Mouse (Mus musculus) bone marrow macrophage, adult 2 months (primary cell): ENCODE data around the gene Casp8. TPM values are rescaled to one million over a fixed set of nuclear protein-coding genes. Genes with fewer than 3 reads are reported as not detected.

ENCODE experiments used
- polyA plus RNA-seq: library from polyadenylated mRNA; stranded (reverse); fragments of >200 nt; gene quantifications from 2 replicates; pipeline ENCODE4 v1.2.4, GENCODE M21; 2012; ENCODE audit not compliant: missing spikeins, insufficient read depth, insufficient read length

Gene Casp8
- polyA plus RNA-seq, 1 experiment = 98.2 TPM

Other genes starting within 250 kb of the Casp8 start
- gene Fam126b, start 209.1 kb upstream of the Casp8 start, polyA plus RNA-seq = 5.9 and 9.1 TPM in 2 replicates
- 94.5 and 121 TPM in 2 replicates for gene Ndufb3, start 209.0 kb upstream of the Casp8 start, polyA plus RNA-seq
- not detected in 2 replicates for gene Als2cr12, start 99.4 kb upstream of the Casp8 start, polyA plus RNA-seq
- 95.8 and 102 TPM in 2 replicates for gene Cflar, start 83.9 kb upstream of the Casp8 start, polyA plus RNA-seq
- gene Trak2, start 178.1 kb downstream of the Casp8 start, polyA plus RNA-seq = 21.0 and 24.6 TPM in 2 replicates
- 16.3 and 22.5 TPM in 2 replicates for gene Stradb, start 178.1 kb downstream of the Casp8 start, polyA plus RNA-seq